Mouse (Mus musculus) left cerebral cortex, adult 2 months (tissue): ENCODE results near the gene Oit1. TPM values are rescaled to one million over a fixed set of nuclear protein-coding genes. Genes with fewer than 3 reads are reported as not detected.
A peak's percentile ranks its signal among the peaks of the same experiment; 100 is the strongest.

Source experiments
- DNase-seq, 2 experiments: peaks; one replicate each; pipeline ENCODE4 v3.0.0; 2021 to 2022; ENCODE audit warnings: low spot score in 2 of 2, mixed read lengths in 1 of 2; ENCODE audit errors: extremely low spot score in 1 of 2
- H3K27ac ChIP-seq: fragments of 200-600 bp; 2 replicates; pipeline ENCODE4 v1.8.1; 2022
- H3K4me3 ChIP-seq: fragments of 200-600 bp; 2 replicates; pipeline ENCODE4 v1.8.1; 2022
- CTCF ChIP-seq: fragments of 200-600 bp; IDR thresholded peaks from 2 replicates; pipeline ENCODE4 v1.8.1; 2022; ENCODE audit warnings: antibody characterized with exemption, mild to moderate bottlenecking, moderate library complexity
- intact Hi-C: fragments of 180-260 bp; cut with DNase I; formaldehyde crosslinking; loops from one replicate; pipeline ENCODE4 v1.15.1; 2025
- total RNA-seq, 2 experiments: library from RNA; stranded (reverse); gene quantifications; 2 replicates each; pipeline ENCODE4 v1.2.3; 2021

Oit1 gene
- total RNA-seq, 2 experiments from 2014 or later: not detected

DNA sequence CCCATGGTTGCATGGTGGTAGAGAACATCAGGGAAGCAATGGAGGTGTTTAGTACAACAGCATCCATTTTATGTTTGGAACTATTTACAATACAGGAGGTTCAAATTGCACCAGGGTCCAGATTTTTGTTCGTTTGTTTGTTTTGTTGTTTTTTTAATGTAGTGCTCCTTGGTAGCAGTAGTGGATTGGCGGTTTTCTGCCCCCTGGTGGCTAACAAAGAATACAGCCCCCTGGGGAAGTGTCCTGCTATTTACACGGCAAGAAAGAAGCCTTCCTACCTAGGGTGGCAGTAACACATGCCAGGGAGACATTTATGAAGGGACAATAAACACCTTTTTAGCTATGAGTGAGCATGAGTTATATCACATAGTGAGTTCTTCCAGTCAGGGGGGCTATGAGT is 64.0 kb downstream of the Oit1 start:
- intact Hi-C loops: loop anchor here (1.0 kb wide), 1 partner anchor 12 kb away; no protein-coding TSS in a partner anchor
- H3K4me3 ChIP-seq: no peak overlapping the region
- TF ChIP-seq CTCF: peak; percentile 72
- DNase-seq: no peak
- 0 out of 2 replicates have a peak overlapping the region, but pooled peaks have one; percentile 3 for H3K27ac ChIP-seq

DNA sequence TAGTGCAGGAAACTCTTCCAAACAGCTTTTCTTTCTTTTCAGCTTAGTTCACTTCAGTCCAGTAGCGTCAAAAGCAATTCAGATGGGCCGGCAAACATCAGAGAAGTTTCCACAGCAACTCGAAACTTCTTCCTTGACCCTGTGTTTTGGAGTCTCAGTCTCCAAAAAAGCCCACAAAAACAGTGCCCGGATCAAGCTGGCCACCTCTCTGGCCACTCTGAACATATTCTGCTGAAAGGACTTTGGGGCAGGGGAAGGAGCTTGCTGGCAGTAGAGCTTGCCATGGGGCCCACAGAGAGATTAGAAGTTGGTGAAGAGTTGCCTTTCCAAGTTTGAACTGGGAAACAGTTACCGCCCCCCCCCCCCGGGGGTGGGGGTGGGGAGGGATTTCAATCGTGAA is 64.7 kb downstream of the Oit1 start:
- Histone ChIP-seq H3K27ac (no peak overlapping the region), H3K4me3 (no peak overlapping the region)
- intact Hi-C loops: loop anchor here (1.0 kb wide), 1 partner anchor 12 kb away; no protein-coding TSS in a partner anchor
- DNase-seq: peak in 1 of 2 experiments; percentile 33
- no peak for TF ChIP-seq CTCF

DNA sequence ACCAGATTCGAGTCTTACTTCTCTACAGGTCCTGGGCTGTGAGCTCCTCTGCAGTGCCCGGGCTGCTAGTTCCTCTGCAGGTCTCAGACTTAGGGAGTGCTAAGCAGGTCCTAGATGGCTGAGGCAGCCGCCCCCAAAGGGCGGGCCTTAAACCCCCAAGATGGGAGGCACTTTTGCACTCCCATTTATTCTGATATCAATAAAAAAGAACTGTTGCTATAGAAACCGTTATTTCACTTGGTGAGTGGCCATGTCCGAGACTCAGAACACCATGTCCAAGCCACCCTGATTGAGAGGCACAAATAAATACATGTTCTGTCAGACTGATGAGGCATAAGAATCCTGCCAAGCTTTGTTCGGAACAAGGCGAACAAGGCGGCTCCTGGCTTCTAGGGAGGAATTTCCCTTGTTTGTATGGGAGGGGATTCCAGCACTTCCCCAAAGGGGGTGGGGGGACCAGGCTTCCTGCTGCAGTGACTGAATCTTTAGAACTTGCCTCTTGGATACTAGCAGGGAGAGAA is 68.9 kb downstream of the Oit1 start:
- TF ChIP-seq CTCF: no peak
- DNase-seq: peak in 1 of 2 experiments; percentile 39
- intact Hi-C loops: no loop called here
- Histone ChIP-seq H3K4me3 (peak overlapping the region; percentile 43), H3K27ac (peak overlapping the region; percentile 81)

DNA sequence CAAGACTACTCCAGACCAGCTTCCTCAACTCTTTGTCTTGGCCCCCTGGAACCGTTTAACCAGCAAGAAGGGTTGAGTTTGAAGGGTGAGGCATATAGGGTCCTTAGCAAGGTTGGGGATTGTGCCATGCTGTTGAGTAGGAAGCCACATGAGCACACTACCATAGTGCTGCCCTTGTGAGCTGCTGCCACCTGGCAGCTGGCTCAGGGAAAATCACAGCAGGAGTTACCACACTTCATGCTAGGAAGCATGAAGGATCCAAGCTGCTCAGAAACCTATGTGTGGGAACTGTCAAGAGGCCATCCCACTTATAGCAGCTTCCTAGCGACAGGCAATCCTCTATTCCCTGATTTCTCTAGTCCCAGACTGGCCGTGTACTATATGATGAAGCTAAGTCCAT is 69.9 kb downstream of the Oit1 start:
- TF ChIP-seq CTCF: no peak; the same call in 1 of the 2 replicates
- intact Hi-C loops: no loop called here
- H3K4me3 ChIP-seq: peak overlapping the region; percentile 43
- DNase-seq: no peak
- peak overlapping the region; percentile 81 for H3K27ac ChIP-seq

DNA sequence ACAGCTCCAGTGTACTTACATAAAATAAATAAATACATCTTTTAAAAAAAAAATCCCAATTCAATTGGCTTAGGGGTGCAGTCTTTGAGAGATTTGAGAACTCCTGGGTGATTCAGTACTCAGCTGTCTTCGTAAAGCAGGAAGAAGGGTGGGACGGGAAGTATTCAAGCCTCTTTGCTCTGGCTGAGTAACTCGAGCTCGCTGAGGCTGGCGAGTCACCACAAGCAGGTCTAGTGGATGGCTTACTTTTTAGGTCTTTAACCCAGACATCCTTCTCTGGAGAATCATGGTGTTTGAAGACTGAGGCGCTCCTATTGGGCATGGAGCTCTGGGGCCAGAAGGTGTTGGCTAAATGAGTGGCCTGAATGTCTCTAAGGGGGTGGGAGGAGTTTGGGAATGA is 71.7 kb downstream of the Oit1 start:
- no peak for DNase-seq
- TF ChIP-seq CTCF: no peak
- intact Hi-C loops: loop anchor here (2.0 kb wide), 1 partner anchor 40 kb away; no protein-coding TSS in a partner anchor
- Histone ChIP-seq H3K4me3 (peak overlapping the region; percentile 43; the same call in 1 of the 2 replicates), H3K27ac (no peak overlapping the region)

DNA sequence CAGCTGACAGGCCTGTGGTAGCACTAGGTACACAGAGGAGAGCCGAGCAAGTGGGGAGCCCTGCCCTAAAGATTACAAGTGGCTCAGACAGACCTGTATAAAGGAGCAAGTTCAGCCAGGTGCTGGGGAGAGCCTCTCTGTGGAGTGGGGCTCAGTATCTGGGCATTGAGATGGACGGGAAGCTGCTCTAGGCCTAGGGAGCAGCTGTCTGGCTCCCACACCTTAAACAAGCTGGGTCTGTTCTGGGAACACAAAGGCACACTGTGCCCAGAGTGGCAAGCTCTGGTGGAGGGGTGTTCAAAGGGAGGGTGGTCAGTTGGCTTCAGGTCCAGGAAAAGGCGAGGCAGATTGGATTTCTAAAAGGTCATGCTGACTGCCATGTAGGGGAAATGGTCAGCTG is 73.5 kb downstream of the Oit1 start:
- no peak for DNase-seq
- peak overlapping the region; percentile 30; the same call in 1 of the 2 replicates for H3K27ac ChIP-seq
- TF ChIP-seq CTCF: no peak
- intact Hi-C loops: no loop called here
- H3K4me3 ChIP-seq: no peak overlapping the region

DNA sequence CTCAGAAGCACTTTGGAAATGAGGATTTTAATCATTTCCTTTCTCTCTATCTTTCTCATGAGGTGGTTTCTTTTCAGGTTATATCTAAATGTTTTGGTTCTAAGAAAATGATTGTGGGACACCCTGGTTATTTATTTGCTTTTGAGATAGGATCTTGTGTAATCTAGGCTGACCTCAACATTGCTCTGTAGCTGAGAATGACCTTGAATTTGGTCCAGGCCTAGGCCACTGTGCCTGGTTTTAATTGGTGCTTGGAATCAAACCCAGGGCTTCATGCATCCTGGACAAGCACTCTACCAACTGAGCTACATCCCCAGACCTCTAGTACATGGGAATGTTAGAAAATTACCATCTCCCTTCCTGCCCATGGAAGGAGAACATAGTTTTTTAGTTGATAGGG is 74.5 kb downstream of the Oit1 start:
- intact Hi-C loops: no loop called here
- Histone ChIP-seq H3K27ac (no peak overlapping the region; the same call in 1 of the 2 replicates), H3K4me3 (no peak overlapping the region)
- TF ChIP-seq CTCF: no peak
- no peak for DNase-seq

DNA sequence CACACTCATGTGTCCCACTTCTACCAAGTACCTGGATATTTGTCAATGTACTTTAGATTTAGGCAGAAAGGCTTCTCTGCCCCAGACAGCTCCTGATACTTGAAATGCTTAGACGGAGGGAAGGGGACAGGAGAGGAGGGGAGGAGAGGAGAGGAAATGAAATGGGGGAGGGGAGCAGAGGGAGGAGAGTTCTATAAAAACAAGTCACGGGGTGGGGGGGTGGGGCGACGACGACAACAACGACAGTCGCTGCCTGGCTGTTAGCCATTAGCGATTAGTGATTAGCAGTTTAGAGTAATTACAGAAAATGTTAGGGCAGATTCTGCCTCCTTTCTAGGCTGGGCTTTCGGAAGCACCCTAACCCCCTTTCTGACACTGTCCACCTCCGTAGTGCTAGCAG is 75.9 kb downstream of the Oit1 start:
- TF ChIP-seq CTCF: no peak
- DNase-seq: no peak
- Histone ChIP-seq H3K27ac (no peak overlapping the region), H3K4me3 (no peak overlapping the region)
- intact Hi-C loops: loop anchor here (1.0 kb wide), 1 partner anchor 12 kb away; no protein-coding TSS in a partner anchor

DNA sequence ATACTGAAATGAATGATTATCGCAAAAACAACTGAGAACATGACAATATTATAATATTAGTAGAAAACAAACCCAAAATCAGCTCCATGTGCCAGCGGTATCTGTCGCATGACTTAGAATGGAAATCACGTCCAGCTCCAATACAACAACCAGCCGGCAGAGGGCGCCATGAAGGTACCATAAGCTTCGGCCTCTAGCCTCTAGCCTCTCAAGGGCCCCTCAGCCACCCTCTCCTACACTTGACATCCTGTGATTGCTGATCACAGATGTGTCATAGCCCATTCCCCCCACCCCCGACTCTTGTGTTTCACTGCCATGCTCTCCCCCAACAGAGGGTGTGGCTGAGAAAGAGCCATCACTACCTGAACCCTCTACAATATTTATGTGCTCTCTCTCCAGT is 78.3 kb downstream of the Oit1 start:
- intact Hi-C loops: no loop called here
- no peak overlapping the region for H3K4me3 ChIP-seq
- DNase-seq: peak; percentile 25 to 34
- TF ChIP-seq CTCF: peak; percentile 61
- no peak overlapping the region for H3K27ac ChIP-seq

Other genes starting within 250 kb of the Oit1 start
- gene Pdhb, start 205.7 kb downstream of the Oit1 start, total RNA-seq: 100 to 1,000 TPM; 159 to 168 TPM
- gene Kctd6, start 164.6 kb downstream of the Oit1 start, total RNA-seq: 10 to 100 TPM; 41.5 to 42.1 TPM
- under 1 TPM in 1 of 2 experiments, not detected in 1; 0.36 TPM for gene Acox2, start 119.4 kb downstream of the Oit1 start, total RNA-seq
- gene Fam107a, start 60.7 kb downstream of the Oit1 start, total RNA-seq: 100 to 1,000 TPM; 321 to 343 TPM